Mouse (Mus musculus): ENCODE data around the gene En2.

DNA sequence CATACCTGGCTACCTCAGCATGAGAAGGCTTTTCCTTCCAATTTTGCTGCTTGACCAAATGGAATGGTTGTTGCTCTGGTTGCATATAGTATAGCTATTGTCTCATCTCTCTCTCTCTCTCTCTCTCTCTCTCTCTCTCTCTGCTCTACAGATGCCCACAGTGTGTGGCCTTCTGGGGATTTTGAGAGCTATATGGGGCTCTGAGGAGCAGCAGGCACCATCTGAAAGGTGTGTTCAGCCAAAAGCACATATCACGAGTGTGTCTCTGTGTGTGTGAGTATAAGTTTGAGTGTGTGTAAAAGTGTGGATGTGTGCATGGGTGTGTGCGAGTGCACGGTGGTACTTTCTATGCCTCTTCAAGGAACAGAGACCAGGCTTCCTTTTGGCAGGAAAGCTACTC lies 45.9 kb upstream of the En2 start:
- no peak for TF ChIP-seq POLR2A (IDR thresholded peaks at IDR 0.05; ENCODE audit: insufficient read depth, low read depth, low read length)
- no peak for TF ChIP-seq CTCF (IDR thresholded peaks at IDR 0.05; ENCODE audit: insufficient read depth, low read depth, low read length)

All from olfactory bulb, adult 2 months (tissue).